Mouse (Mus musculus) thymus, postnatal 4 days (tissue): Measurements from ENCODE around the gene Apeh.

Source experiments
- DNase-seq: peaks from one replicate; pipeline ENCODE4 v3.0.0; 2021

Gene Apeh

DNA sequence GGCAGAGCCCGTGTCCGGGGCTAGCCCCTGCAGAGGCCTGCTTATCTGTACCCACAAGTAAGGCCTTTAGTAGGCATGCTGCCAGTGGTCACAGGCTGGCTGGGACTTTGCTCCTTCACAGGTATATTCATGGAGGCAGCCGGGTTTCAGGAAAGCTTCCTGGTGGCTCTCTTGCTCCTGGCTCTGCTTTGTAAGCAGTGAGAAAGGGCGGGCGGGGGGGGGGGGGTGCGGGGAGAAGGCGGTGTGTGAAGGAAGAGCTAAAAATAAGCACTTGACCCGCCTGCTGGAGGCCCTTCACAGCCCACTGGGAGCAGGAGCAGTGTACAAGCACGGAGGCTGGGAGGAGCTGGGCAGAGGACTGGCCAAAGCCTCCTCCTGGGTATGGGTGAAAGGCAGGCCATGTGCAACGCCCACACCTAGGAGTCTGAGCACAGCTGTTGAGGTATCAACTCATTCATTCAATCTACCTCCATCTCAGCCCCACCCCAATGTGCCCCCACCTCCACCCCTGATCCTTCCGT is 25.5 kb upstream of the Apeh start:
- DNase-seq = no peak

DNA sequence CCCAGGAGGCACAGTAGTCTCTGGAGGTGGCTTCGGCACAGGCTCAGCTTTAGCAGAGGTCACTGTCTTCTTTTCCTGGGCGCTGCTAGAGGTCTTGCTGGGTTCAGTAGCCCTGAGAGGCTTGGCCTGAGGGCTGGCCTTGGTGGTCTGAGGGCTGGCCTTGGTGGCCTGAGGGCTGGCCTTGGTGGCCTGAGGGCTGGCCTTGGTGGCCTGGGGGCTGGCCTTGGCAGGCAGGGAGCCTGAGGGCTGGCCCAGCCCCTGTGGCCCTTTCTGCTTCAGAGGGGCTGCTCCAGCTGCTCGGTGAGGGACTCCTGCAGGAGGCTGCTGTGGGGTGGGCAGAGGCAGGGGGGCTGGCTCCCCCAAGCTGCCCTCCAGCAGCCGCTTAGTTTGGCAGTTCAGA is 22.7 kb upstream of the Apeh start:
- no peak for DNase-seq

DNA sequence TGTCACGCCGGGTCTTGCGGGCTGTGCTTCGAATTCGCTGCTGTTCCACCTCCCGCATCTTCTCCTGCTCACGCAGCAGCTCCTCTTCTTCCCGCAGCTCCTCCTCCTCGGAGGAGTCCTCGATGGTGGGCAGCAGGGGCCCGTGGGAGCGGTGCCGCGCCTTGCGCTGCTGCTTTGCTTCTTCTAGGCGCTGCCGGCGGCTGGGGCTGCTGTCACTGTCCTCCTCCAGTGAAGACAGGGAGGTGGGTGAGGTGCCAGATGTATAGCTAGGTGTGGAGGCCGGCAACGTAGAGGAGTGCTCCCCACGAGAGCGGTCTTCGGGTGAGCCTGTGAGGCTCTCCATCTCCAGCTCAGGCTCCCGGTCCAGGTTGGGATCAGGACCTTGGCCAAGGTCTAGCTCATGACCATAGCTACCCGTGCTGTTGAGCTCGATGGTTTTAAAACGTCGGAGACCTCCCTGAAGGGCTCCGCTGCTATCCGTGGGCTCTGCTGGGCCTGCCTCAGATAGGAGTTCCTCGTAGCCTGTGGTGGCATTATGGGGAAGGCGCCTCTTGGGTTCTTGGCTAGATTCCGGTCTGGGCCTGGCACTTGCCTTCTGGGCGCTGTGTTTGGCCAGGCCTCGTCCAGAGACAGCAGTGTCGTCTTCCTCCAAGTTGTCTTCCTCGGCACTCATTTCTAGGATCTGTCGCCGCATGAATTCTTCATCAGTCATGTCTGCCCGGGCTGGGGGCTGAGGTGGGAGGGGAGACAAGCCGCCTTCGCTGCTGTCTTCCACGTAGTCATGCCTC is 21.1 kb upstream of the Apeh start:
- DNase-seq = no peak

DNA sequence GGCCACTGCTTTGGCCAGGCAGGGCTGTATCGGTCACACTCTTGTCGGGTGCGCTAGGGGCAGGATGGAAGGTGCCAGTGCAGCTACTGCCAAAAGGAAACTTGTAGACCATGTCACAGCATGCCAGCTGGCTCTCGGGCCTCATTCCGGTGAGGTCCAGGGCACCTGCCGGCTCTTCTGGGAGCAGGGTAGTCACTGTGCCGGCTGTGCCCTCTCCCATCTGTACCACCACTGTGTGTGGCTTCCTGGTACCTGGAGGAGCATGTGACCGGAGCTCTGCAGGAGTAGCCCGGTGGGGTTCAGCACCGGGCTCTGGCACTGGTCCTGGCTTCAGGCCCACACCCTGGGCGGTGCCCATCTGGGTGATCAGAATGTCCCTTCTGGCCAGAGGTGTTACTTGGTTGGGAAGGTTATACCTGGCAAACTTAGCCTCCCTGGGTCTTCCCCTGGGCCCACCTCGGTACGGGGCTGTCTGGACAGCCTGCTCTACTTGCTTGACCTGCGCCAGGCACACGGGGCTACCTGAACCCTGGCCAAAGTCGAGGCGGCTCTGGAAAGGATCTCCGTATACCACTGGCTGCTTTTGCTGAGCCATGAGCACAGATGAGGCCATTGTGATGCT is 18.4 kb upstream of the Apeh start:
- no peak for DNase-seq

DNA sequence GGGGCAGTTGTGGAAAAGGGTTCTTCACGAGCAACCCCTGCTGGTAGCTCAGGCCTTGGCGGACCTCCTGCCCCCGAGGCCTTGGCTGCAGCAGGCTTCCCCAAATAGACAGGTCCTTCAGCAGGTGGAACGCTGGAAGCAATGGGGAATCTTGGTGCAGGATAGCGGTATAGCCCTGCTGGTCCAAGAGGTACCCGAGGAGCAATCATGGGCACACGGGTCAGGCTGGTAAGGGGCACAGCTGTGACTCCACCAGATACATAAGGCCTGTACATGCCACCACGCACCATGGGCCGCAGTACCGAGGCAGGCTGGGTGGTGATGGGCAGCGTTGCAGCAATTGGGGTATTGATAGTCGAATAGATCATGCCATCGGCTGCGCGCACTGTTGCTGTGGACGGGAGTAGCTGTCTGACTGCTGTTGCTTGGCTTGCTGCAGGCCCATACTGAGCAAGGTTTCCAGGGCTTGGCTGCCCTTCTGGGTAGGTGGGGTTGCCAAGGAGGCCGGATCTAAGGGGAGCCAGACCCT is 17.3 kb upstream of the Apeh start:
- DNase-seq = no peak

DNA sequence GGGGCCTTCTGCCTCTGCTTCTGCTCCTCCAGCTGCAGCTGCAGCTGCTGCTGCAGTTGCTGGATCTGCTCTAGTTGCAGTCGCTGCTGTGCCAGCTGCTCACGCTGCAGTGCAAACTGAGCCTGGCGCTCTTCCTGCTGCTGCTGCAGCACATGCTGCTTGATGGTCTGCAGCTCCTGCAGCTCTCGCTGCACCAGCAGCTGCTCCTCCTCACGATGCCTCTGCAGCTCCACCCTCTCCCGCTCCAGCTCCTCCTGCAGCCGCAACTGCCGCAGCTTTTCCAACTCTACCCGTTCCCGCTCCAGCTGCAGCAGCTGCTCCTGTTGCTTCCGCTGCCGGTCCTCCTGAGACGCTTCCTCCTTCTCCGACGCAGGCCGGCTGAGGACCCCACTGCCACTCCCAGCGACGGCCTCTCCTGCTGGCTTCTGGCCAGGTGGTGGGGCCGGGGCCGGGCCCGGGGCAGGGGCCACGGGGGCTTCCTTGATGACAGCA is 16.7 kb upstream of the Apeh start:
- DNase-seq = peak; percentile 46

DNA sequence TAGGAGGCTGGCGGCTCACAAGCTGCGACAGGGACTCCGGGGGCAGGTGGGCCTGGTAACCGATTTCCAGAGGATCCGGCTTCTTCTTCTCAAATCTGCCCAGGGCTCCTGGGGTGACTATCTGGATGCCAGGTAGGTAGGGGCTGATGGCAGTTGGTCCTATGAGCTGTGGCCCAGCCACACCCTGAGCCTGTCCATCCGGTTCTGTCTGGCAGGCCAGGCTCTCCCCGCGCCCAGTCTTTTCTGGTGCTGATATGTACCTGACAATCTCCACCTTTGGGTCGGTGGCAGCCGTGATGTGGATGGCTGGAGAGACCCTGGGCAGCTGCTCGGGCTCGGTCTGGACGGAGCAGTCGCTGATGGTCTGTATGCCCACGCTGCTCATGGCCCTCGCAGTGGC is 15.8 kb upstream of the Apeh start:
- DNase-seq = no peak

DNA sequence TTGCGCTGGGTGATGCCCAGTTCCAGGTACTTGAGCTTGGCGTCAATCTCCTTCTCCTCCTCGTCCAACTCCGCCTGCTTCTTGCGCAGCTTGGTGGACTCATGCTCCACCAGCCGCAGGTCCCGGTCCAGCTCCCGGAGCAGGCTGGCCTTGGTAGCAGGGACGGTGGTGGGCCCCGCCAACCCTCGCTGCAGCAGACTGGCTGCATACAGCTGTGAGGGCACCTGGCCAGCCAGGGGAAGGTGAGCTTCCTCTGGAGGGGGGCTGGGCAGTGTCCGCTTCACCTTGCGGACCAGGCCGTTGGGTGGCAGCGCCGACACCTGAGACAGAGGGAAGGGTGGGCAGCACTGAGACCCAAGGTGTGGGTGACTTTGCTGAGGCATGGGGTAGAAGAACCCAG is 13.5 kb upstream of the Apeh start:
- no peak for DNase-seq

DNA sequence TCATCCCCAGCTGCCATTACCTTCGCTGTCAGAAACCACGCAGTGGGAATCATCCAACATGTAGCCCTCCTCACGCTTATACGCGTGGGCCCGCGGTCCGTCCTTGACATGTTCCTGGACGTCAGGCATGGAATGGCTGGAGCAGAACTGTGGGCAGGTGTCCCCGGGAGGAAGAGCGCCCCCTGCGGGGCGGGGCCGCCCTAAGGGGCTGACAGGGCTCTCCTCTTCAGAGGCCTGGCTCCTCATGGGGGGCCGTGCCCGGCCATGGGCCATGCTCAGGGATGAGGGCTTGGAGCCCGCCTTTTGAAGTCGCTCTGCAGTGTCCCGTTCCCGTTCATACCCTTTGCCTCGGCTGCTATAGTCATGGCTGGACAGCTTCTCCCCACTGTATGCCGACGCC is 11.7 kb upstream of the Apeh start:
- DNase-seq = peak; percentile 45

DNA sequence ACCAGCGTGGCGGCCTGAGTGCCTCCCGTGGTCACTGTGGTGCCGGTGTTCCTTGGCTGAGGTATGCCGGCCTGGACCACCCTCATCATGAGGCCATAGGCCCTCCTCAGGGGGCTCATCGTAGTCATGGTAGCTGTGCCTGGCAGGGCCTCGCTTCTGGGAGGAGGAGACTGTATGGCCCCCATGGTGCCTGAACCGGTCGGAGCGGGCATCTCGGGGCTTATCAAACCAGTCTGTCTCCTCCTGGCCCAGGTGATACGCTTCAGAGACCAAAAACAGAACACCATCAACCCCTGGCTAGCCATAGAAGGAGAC is 11.1 kb upstream of the Apeh start:
- no peak for DNase-seq

DNA sequence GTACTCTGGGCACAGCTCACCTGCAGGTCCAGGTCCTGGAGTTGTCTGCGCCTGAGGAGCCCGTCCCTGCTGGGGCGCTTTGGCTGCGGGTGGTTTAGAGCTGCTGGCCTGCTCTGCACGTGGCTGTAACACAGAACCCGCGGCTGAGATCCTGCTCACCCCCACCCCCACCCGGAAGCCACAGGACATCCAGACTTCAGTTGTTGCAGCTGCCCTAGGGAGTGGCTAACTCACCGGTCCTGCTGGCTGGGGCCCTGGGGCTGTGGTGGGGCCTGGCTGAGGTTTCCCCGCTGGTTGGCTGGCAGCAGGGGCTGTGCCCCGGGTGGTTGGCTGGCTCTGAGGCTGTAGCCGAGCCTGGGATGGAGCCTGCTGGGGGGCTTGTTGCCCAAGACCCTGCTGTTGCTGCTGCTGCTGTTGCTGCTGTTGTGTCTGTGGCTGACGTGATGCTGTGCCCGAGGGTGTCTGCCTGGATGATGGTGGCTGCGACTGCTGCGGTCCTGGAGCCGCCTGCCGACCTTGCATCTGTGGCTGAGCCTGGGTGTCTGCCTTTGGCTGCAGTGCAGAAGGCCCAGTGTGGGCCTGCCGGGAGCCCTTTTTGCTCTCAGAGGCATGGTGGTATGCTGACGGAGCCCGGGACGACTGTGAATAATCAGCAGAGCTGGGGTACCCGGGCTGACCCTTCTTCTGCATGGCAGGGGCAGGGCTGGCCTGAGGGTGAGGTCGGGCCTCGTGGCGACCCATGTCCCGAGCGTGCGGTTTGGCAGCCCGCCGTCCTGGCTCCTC is 10.6 kb upstream of the Apeh start:
- DNase-seq = peak; percentile 55

DNA sequence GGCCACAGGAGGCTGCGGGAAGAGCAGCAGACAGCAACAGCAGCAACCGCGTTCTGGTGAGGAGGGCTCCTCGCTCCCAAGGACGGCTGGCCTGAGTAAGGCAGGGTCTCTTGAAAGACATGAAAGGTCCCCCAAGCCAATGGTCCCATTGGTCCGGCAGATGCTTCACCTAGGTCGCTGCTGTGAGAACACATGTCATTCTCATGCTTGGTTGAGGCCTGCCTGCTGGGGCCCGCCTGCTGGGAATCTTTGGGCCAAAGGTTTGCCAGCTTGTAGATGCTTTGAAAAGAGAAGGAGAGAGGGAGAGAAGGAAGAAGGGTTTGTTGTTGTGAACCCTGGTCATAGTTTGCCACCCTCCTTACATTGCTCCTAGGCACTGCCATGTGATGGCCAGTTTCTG is 5.2 kb upstream of the Apeh start:
- no peak for DNase-seq

DNA sequence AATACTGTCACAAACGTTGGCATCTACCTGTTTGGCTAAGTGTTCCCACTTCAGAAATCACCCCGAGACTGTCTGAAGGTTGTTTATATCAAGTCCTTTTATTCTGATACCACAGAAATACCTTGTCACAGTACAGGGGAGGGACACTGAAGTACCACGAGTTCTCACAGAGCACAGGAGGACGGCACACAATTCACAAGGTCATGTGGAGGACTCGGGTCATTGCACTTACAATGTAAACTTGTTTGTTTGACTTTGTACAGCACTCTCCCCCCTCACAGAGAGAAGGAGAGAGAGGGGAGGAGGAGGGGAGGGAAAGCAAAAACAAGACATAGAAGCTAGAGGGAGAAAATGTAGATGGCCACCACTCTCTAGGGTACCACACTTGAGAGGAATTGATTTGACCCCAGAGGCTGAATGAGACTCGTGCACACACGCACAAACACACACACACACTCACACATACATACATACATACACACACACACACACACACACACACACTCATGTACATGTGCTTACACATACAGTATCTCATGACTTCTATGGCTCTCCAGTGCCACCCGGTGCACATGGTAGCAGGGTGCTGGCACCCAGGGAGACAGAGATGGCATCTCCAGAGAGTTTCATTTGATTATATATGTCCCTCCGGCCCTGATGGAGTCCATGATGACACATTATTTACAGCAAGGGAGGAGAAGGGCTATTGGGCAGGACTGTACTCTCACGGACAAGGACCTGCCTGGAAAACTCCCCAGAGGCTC is 1.7 kb upstream of the Apeh start:
- DNase-seq = no peak

DNA sequence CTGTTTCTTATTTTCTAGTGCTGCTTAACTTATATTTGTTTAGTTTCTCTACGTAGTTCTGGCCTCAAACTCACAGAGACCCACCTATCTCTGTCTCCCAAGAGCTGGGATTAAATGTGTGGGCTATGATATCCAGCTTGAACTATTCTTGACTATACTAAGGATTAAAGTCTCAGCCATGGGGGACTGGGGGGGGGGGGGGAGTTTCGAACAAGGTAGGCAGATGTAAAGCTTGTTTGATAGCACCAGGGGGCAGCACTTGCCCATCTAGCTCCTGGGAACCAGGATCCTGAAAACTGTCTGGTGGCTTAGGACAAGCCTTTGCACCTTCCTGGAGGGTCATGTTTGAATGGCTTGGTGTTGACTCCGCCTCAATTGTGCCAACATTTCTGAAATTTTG is 1.1 kb upstream of the Apeh start:
- peak; percentile 77 for DNase-seq

DNA sequence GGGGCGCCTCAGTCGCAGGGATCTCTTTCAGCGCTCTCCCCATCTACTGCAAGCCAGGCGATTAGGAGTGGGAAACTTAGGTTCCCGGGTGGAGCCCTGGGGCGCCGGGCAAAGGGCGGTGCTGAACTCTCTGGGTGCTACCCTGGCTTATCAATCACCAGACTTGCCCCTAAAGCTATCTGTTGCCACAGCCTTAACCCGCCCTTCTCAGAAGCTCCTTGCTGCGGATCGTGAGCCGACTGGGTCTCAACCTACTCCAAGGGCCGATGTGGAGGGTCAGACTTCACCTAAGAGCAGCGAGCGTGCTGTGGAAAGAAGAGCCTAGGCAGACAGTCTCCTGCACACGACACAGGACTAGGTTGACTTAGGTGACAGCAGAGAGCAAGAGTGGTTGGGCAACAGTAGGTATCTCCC is 599 bp upstream of the Apeh start:
- peak; percentile 53 for DNase-seq

DNA sequence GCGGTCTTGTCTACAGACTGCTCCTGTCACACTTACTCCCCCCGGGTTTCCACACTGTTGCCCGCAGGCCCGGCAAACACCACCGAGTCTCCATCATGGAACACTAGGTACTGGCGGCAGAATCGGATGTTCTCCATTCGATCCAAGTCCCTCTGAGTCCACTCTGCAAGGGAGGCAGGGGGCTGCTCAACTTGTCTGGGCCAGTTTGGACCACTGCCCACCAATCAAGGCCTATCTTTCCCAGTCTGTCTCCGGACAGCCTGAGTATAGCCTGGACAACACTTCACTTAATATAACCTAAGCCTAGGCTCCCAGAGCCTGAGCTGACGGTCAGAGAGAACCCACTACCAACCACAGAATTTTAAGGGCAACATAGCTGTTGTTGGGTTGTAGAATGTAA is 820 bp downstream of the Apeh start:
- no peak for DNase-seq

DNA sequence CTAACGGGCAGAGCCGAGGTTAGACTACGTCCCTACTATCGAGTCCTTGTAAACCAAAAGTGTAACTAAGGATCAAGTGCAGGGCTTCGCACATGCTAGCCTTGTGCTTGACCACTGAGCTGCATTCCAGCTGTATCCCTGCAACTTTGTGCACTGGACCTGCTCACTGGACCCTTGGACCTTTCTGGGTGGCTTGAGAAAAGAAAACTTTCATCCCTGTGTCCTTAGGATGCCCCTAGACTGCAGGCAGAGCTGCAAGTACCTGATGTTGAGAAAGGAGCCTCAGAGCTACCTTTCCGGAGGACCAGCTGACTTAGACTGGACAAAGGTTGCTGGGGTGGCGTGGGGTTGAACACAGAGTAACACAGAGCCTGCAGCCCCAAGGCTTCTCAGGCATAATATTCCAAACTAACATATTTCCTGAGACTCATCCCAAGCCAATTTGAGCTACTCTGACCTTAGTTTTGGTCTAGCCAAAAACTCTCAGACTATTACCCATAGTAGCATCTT is 3.7 kb downstream of the Apeh start:
- DNase-seq = no peak

DNA sequence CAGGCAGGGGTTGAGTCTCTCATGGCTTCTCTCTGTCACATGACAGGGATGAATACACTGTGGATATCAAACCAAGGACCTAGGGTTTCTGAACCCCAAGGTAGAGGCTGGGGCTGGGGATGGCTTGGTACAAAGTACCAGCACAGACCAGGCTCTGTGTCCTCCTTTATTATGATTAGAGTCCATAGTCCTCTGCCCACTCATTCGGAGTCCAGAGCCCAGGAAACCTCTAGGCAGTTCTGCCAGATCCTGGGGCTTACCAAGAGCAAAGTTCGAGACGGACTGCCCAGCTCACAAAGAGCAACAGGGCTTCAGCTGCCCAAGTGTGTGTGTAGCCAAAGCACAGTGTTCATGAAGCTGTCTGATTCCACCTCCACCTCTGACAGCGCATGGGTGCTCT is 9.1 kb downstream of the Apeh start:
- no peak for DNase-seq

DNA sequence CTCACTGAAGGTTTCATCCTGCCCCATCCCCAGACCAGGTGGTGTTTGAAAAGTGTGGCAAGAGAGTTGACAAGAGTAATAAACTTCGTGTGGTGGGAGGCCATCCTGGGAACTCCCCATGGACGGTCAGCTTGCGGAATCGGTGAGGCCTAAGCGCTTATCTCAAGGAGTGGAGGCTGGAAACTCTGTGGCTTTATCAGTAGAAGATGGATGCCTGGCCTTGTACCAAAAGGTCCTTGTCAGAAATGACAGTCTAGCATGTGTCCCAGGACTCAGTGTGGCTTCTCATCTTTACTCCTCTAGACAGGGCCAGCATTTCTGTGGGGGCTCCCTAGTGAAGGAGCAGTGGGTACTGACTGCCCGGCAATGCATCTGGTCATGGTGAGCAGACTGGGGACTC is 10.8 kb downstream of the Apeh start:
- DNase-seq = no peak

DNA sequence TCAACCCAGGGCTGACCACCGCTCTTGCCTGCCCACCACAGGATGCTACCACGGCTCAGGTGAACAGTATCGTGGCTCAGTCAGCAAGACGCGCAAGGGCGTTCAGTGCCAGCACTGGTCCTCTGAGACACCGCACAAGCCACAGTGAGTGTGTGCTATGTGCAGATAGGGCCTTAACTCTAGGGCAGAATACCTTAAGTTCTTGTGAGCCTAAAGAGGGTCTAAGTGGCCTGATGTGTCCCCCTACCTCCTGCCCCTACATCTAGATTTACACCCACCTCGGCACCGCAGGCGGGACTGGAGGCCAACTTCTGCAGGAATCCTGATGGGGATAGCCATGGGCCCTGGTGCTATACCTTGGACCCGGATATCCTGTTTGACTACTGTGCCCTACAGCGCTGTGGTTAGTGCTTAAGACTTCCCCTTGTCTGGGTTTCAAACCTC is 11.4 kb downstream of the Apeh start, which contains the start of gene Rnf123:
TSS of gene Rnf123 (minus strand) at position 359 of the 444 bp plus-strand sequence.
- DNase-seq = no peak

DNA sequence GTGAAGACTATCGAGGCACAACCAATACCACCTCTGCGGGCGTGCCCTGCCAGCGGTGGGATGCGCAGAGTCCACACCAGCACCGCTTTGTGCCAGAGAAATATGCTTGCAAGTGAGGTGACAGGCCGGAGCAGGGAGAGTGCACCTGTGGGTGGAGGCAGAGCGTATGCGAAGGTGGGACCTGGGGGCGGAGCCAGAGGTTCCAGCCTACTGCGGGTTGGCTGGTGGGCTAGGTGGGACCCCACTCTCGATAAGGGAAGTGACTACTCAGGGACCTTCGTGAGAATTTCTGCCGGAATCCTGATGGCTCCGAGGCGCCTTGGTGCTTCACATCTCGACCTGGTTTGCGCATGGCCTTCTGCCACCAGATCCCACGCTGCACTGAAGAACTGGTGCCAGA is 11.9 kb downstream of the Apeh start:
- peak; percentile 50 for DNase-seq

DNA sequence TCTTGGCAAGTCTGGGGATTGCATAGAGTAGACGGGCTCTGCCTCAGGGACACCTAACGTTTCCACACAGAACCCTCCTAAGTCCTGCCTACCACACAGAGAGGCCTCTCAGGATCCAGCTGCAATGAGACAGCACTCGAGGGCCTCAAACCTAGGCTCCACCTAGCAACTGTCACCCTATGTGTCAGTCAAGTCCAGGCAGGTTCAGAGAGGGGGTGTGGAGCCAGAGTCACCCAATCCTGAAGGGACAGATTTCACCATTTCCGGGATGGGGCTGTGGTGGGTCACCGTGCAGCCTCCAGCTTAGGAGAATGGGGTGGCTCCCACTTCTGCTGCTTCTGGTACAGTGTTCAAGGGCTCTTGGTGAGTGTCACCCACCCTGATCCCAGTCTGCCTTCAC is 14.2 kb downstream of the Apeh start, which contains the start of gene Mst1:
TSS of gene Mst1 (plus strand) at position 269 of the 400 bp plus-strand sequence.
- no peak for DNase-seq
